Mouse (Mus musculus): ENCODE data around the gene Park7.

DNA sequence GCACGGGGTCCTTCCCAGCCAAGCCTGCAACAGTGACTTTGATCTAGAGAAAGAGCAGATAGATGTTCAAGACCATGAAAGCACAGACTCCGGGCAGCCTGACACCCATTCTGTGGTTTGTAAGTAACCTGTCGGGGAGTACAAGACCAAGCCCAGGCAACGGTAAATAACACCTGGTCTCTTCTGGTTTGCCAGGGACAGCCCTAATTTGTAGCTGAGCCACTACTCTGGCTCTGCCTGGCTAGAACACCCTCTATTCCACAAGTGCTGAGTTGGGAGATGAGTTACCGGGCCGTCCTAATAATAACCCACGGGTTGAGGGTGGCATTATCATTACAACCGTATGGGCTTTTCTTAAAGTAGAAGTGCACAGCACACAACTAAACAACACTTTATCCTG is 7.1 kb downstream of the Park7 start:
- TF ChIP-seq POLR2A (IDR thresholded peaks at IDR 0.05; ENCODE audit: insufficient read depth, low read depth, low read length) = no peak
- no peak for TF ChIP-seq CTCF (IDR thresholded peaks at IDR 0.05)
- TF ChIP-seq EP300 (IDR thresholded peaks at IDR 0.05; ENCODE audit: insufficient read depth, low read depth, low read length) = no peak
